Mouse (Mus musculus): Measurements from ENCODE around the gene Ceacam16.

The Ceacam16 gene

DNA sequence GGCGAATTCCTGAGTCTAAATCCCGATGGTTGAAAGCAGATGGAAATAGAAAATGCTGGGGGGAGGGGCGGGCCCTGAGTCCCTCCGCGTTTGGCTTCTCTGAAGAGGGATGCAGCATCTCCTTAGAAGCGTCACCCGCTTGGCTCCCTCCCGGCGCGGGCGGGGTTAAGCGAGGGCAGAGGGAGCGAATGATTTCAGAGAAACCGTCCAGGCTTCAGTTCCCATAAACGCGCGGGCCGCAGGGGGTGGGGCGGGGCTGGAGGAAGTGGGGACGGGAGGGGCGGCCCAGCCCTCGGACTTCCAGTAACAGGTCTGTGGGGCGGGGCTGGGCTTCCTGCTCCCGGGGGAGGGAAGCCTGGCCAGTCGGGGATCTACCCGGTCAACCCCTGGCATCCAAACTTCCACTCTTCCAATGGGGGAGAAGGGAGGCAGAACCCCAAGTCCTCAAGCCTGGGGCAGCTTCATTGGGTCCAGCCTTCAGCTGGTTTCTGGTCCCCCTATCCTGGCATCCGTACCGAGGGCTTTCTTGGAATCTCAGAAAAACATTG, 44.8 kb downstream of the Ceacam16 start:
- DNase-seq (ENCODE audit: low spot score) = peak; percentile 60

DNA sequence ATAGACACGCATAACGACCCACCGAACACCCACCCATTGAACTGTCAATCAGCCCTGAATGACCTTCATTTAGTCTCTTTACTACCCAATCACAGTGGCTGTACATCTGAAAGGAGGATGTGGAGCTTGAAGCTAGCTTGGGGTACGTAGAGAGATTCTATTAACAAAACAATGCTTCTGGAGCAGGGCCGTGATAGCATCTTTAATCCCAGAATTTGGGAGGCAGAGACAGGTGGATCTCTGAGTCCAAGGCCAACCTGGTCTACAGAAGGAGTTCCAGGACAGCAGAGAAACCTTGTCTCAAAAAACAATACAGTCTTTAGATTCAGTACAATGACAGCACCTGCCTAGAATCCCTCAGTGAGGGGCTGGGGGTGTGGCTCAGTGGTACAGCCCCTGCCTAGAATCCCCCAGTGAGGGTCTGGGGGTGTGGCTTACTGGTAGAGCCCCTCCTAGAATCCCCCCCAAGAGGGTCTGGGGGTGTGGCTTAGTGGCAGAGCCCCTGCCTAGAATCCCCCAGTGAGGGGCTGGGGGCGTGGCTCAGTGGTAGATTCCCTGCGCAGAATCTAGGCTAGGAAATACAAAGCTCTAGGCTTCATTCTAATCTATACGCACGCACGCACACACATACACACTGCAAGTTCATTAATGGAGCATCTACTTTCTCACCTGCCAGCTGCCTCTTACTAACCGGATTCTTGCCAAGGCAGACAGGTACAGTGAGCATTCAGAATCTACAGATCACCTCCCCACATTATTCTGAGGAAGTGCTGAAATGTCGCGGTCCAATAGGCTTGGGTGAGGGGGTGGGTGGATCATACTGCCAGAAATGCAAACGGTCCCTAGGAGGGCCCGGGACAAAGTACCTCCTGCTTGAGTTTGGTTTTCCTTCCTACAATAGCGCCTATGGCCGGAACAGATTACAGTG, 45.5 kb downstream of the Ceacam16 start:
- peak; percentile 34 for DNase-seq (ENCODE audit: low spot score)

GRCm38 (mm10) chr7:19813579-19814122, 47.4 kb downstream of the Ceacam16 start:
- DNase-seq (ENCODE audit: low spot score) = no peak

- DNase-seq (ENCODE audit: low spot score) = no peak
Observed at GRCm38 (mm10) chr7:19813161-19813560, 47.9 kb downstream of the Ceacam16 start.

- DNase-seq (ENCODE audit: low spot score) = no peak
Observed at GRCm38 (mm10) chr7:19811114-19811513, 50.0 kb downstream of the Ceacam16 start.

- DNase-seq (ENCODE audit: low spot score) = no peak
Observed at GRCm38 (mm10) chr7:19809369-19809768, 51.7 kb downstream of the Ceacam16 start.

DNA sequence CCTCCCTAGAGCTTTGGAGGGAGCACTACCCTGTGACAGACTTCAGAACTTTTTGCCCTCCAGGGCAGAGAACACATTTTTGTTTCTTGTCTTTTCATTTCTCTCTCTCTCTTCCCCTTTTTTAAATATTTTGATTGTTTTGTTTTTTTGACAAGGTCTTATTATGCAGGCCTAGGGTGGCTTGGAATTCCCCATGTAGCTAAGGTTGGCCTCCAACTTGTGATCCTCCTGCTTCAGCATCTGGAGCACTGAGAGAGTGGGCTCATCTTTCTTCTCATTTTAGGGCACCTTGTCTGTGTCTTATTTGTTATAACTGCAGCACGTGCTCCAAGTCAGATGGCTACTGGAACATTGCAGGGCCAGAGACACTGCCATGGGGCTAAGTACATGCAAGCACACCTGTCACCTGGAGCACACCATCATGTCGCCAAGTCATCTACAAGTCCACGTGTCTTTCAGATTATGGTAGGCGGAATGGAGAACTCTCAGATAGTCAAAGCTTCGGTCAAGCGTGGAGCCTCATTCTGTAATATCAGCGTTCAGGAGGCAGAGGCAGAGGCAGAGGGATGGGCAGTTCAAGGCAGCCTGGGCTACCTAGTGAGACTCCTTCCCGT, 54.6 kb downstream of the Ceacam16 start:
- DNase-seq (ENCODE audit: low spot score) = no peak

DNA sequence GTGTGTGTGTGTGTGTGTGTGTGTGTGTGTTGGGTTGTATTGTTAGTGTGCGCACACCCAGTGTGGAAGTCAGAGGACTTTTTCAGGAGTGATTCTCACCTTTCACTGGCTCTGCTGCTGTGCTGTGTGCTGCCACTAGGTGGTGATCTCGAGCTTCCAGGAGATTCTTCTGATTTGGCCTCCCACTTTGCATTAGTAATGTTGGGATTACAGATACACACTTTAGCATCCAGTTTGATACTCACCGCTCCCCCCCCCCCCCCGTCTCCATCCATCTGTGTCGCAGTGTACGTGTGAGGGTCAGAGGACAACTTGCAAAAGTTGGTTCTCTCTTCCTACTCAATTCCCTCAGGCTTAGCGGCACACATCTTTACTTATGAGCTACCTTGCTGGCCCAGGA, 58.1 kb downstream of the Ceacam16 start:
- peak; percentile 65 for DNase-seq (ENCODE audit: low spot score)

Measured in T-cell, adult 2 months (primary cell).